Mouse (Mus musculus) embryonic fibroblast, embryonic 13.5 days (primary cell): ENCODE measurements at regions not wholly inside any gene's neighbourhood (a gene's known extent, or its start where the extent isn't known, plus 50 kb on each side); places are given as distances from the start of the nearest gene placed in this dataset.

ENCODE experiments used
- H3K27ac ChIP-seq: 2 replicates; pipeline ENCODE4 v1.5.1; 2012; ENCODE audit warnings: low read length, control low read depth, inconsistent platforms; ENCODE audit not compliant: insufficient read depth
- H3K4me1 ChIP-seq: 2 replicates; pipeline ENCODE4 v1.6.1; 2011; ENCODE audit warnings: low read length; ENCODE audit not compliant: control insufficient read depth, insufficient read depth
- H3K4me3 ChIP-seq: 2 replicates; pipeline ENCODE4 v1.5.1; 2011; ENCODE audit warnings: mild to moderate bottlenecking, control low read depth, low read length; ENCODE audit not compliant: insufficient read depth
- CTCF ChIP-seq: IDR thresholded peaks from 2 replicates; pipeline ENCODE4 v1.5.1; 2011; ENCODE audit warnings: mild to moderate bottlenecking, control low read depth, low read length, moderate library complexity, borderline replicate concordance; ENCODE audit not compliant: insufficient read depth
- POLR2A ChIP-seq: IDR thresholded peaks from 2 replicates; pipeline ENCODE4 v1.6.1; 2011; ENCODE audit warnings: low read depth, mild to moderate bottlenecking, control low read depth, low read length, moderate library complexity

GRCm38 (mm10) chr17:88262326-88263187 lies 178.0 kb upstream of the Foxn2 start:
- H3K4me3 ChIP-seq = no peak overlapping the region
- H3K27ac ChIP-seq = peak overlapping the region; percentile 99
- peaks cover 14% of the 10 kb centered on the region for H3K4me1 ChIP-seq
- TF ChIP-seq POLR2A (no peak), CTCF (no peak)

GRCm38 (mm10) chr17:88265291-88265690 lies 175.2 kb upstream of the Foxn2 start:
- Histone ChIP-seq H3K27ac (no peak overlapping the region), H3K4me1 (peaks cover 14% of the 10 kb centered on the region), H3K4me3 (no peak overlapping the region)
- TF ChIP-seq POLR2A (no peak), CTCF (no peak)

DNA sequence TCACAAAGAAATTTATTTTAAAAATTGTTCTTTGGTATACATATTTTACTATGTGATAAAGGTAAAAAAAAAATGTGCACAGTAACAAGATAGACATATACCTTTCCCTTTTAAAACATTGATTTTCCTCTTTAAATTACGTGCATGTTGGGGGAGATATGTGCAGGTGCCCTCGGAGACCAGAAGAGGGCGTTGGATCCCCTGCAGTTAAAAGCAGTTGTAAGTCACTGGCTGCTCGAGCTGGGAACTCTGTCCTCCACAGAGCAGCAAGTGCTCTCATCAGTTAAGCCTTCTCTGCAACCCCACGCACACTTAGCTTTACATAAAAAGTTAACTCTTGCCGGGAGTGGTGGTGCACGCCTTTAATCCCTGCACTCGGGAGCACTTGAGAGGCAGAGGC lies 172.3 kb upstream of the Foxn2 start:
- H3K4me3 ChIP-seq = no peak overlapping the region

DNA sequence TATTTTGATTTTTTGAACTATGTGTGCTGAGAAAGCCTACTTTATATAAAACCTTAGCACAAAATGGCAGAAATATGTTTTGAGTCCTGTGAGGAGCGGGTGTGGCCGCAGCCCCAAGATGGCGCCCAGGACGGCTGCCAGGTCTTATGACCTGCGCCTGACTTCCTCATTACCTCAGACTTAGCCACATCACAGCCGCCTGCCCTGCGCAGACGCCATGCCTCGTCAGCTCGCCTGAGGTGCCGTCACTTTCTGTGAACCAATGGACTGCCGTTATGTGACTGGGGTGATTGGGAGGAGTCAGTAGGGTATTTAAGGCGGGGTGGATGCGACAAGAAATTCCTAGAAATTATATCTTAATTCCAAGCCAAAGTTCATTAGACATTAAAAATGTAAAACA lies 171.7 kb upstream of the Foxn2 start:
- TF ChIP-seq CTCF = no peak
- no peak for TF ChIP-seq POLR2A
- Histone ChIP-seq H3K4me1 (no peaks in the 10 kb centered on the region), H3K4me3 (no peak overlapping the region), H3K27ac (no peak overlapping the region)

More for the DNA sequence above, 172.3 kb upstream of the Foxn2 start:
- Histone ChIP-seq H3K27ac (no peak overlapping the region), H3K4me1 (no peaks in the 10 kb centered on the region)
- TF ChIP-seq CTCF (no peak), POLR2A (no peak)

DNA sequence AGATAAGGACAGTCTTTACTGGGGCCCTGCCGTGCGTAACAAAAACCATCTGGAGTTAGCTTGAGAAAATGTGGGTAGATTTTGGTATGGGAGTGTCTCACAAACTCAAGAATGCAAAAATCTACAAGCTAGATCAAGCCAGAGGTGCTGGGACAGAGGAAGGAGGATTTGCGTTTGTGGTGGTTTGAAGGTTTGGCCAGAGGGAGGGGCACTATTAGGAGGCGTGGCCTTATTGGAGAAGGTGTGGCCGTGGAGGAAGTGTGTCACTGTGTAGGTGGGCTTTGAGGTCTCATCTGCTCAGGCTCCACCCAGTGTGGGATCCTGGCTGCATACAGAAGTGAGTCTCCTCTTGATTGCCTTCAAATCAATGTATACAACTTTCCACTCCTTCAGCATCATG lies 169.6 kb upstream of the Foxn2 start:
- Histone ChIP-seq H3K27ac (no peak overlapping the region; the same call in 1 of the 2 replicates), H3K4me1 (no peaks in the 10 kb centered on the region), H3K4me3 (no peak overlapping the region)
- TF ChIP-seq POLR2A (no peak), CTCF (no peak)

DNA sequence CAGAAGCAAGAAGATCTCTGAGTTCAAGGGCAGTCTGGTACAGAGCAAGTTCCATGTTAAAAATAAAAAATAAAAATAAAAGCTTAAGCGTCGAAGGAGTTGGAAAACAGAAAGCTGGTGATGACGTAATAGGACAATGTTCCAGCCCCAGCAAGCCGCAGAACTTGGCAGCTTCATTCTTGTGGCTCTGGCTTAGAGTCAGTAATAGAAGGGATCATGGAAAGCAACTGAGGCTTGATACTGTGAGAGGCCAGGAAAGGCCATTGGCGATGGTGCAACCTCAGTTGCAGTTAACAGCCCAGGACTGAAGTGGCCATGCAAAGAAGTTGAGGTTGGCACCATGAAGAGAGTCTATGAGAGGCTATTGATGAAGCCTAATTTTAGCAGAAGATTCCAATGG lies 168.3 kb upstream of the Foxn2 start:
- TF ChIP-seq POLR2A (no peak), CTCF (no peak)
- no peak overlapping the region for H3K27ac ChIP-seq
- no peak overlapping the region for H3K4me3 ChIP-seq
- H3K4me1 ChIP-seq = no peaks in the 10 kb centered on the region

GRCm38 (mm10) chr17:88273520-88273919 lies 167.0 kb upstream of the Foxn2 start:
- Histone ChIP-seq H3K27ac (no peak overlapping the region), H3K4me3 (no peak overlapping the region), H3K4me1 (no peaks in the 10 kb centered on the region)
- no peak for TF ChIP-seq POLR2A
- TF ChIP-seq CTCF = no peak

GRCm38 (mm10) chr17:88274003-88274698 lies 166.4 kb upstream of the Foxn2 start:
- H3K27ac ChIP-seq = no peak overlapping the region; the same call in 1 of the 2 replicates
- H3K4me3 ChIP-seq = no peak overlapping the region
- TF ChIP-seq POLR2A (no peak), CTCF (no peak)
- no peaks in the 10 kb centered on the region for H3K4me1 ChIP-seq

DNA sequence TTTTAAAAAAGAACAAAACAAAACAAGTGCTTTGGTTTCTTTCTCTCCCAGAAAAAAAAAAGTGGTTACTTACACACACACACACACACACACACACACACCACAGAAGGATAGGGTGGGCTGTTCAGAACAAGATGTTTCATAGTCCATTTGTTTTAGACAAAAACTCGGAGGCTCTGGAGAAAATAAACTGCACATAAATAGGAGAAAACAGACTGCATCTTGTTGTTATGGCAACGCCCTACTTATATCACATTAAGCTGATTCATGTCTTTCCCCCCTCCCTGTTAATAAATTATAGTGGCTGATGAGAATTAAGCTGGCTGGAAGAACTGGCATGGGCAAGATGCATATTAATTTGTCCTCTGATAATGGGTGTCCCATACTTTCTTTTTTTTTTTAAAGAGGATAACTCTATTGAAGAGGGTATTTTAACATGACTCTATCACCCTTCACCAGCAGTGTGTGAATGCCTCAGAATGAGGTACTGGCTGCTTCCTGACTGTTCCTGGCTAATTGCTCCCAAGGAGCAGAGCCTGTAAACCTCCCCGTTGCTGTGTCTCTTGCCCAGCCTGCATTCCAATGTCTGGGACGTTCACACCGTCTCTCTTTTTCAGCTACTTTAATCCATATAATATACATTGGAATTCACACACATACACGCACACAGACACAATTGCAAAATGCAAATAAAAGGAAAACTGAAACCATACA lies 165.6 kb upstream of the Foxn2 start:
- Histone ChIP-seq H3K4me1 (no peaks in the 10 kb centered on the region), H3K4me3 (no peak overlapping the region), H3K27ac (no peak overlapping the region)
- TF ChIP-seq CTCF (no peak), POLR2A (no peak)

- TF ChIP-seq POLR2A (no peak), CTCF (no peak)
- Histone ChIP-seq H3K27ac (no peak overlapping the region), H3K4me3 (no peak overlapping the region)
Observed at GRCm38 (mm10) chr17:88279656-88280055, 160.9 kb upstream of the Foxn2 start.

More at GRCm38 (mm10) chr17:88279656-88280055, 160.9 kb upstream of the Foxn2 start:
- no peaks in the 10 kb centered on the region for H3K4me1 ChIP-seq
